Mouse (Mus musculus): ENCODE data around the gene Sbp.

The Sbp gene

GRCm38 (mm10) chr17:23941372-23941771 lies at the start of gene Sbp:
Gene Sbp, plus strand, starts transcription at chr17:23941672.

GRCm38 (mm10) chr17:23917158-23917557 lies 24.3 kb upstream of the Sbp start, which contains the start of gene Dcpp3:
Gene Dcpp3, plus strand, starts transcription at chr17:23917458.
- WGBS: 85% methylated on average over 4 of the region's 4 CpGs

- under 1% methylated on average over 29 of the region's 29 CpGs for WGBS
Observed at GRCm38 (mm10) chr17:23924531-23925007, 16.9 kb upstream of the Sbp start.

- WGBS: under 1% methylated on average over 14 of the region's 14 CpGs
Observed at GRCm38 (mm10) chr17:23925090-23925493, 16.4 kb upstream of the Sbp start.

GRCm38 (mm10) chr17:23931157-23931556 lies 10.3 kb upstream of the Sbp start:
- WGBS: 84% methylated on average over 5 of the region's 5 CpGs

GRCm38 (mm10) chr17:23947486-23947885 lies 6.0 kb downstream of the Sbp start:
- WGBS: 46% methylated on average over 4 of the region's 4 CpGs

- 87% methylated on average over 2 of the region's 2 CpGs for WGBS
Observed at GRCm38 (mm10) chr17:23949068-23949467, 7.6 kb downstream of the Sbp start.

GRCm38 (mm10) chr17:23950828-23951227 lies 9.4 kb downstream of the Sbp start:
- WGBS: 45% methylated on average over 4 of the region's 4 CpGs

GRCm38 (mm10) chr17:23955174-23955573 lies 13.7 kb downstream of the Sbp start, which contains the start of gene Sbpl:
Gene Sbpl, minus strand, starts transcription at chr17:23955274.
- WGBS: 83% methylated on average over 5 of the region's 5 CpGs

- 37% methylated on average over 3 of the region's 3 CpGs for WGBS
Observed at GRCm38 (mm10) chr17:23960084-23960738, 18.7 kb downstream of the Sbp start.

- WGBS: 51% methylated on average over 4 of the region's 4 CpGs
Observed at GRCm38 (mm10) chr17:23961573-23962122, 20.2 kb downstream of the Sbp start.

GRCm38 (mm10) chr17:23965805-23966425 lies 24.4 kb downstream of the Sbp start:
- 48% methylated on average over 6 of the region's 6 CpGs for WGBS

GRCm38 (mm10) chr17:23966658-23967401 lies 25.4 kb downstream of the Sbp start:
- 84% methylated on average over 10 of the region's 10 CpGs for WGBS

- 60% methylated on average over 2 of the region's 2 CpGs for WGBS
Observed at GRCm38 (mm10) chr17:23968780-23969179, 27.3 kb downstream of the Sbp start.

GRCm38 (mm10) chr17:23969231-23969630 lies 27.8 kb downstream of the Sbp start:
- 15% methylated on average over 1 of the region's 1 CpGs for WGBS

GRCm38 (mm10) chr17:23971315-23971714 lies 29.8 kb downstream of the Sbp start:
- WGBS: 79% methylated on average over 9 of the region's 9 CpGs

GRCm38 (mm10) chr17:23976665-23977064 lies 35.2 kb downstream of the Sbp start:
- 91% methylated on average over 4 of the region's 4 CpGs for WGBS

- WGBS: 52% methylated on average over 3 of the region's 3 CpGs
Observed at GRCm38 (mm10) chr17:23979471-23979870, 38.0 kb downstream of the Sbp start.

- 74% methylated on average over 10 of the region's 10 CpGs for WGBS
Observed at GRCm38 (mm10) chr17:23980297-23980909, 38.9 kb downstream of the Sbp start, which contains the start of gene Prss30. Gene Prss30, minus strand, starts transcription at chr17:23980566.

GRCm38 (mm10) chr17:23982912-23983311 lies 41.4 kb downstream of the Sbp start:
- WGBS: 80% methylated on average over 4 of the region's 4 CpGs

- WGBS: 86% methylated on average over 1 of the region's 1 CpGs
Observed at GRCm38 (mm10) chr17:23984989-23985388, 43.5 kb downstream of the Sbp start.

GRCm38 (mm10) chr17:23989802-23990201 lies 48.3 kb downstream of the Sbp start:
- WGBS: 24% methylated on average over 2 of the region's 2 CpGs

Data from cerebral cortex, adult 2 months (tissue).